Mouse (Mus musculus) kidney, embryonic 16.5 days (tissue): ENCODE results near the gene Ube2d1. TPM values are rescaled to one million over a fixed set of nuclear protein-coding genes. Genes with fewer than 3 reads are reported as not detected.
A peak's percentile ranks its signal among the peaks of the same experiment; 100 is the strongest.

Experiments used
- ATAC-seq: fragments of 200-750 bp; cut with Nextera tagmentation; 2 replicates; pipeline ENCODE4 v1.8.0; 2017; ENCODE audit warnings: moderate TSS enrichment; ENCODE audit not compliant: low FRiP score, low TSS enrichment
- H3K27ac ChIP-seq: fragments of 300-500 bp; sonication (generic); 2 replicates; pipeline ENCODE4 v1.5.1; 2014; ENCODE audit warnings: low read length
- H3K27me3 ChIP-seq: fragments of 300-500 bp; sonication (generic); 2 replicates; pipeline ENCODE4 v1.6.1; 2014; ENCODE audit warnings: low read length, control low read depth, mixed read lengths; ENCODE audit not compliant: insufficient read depth
- H3K36me3 ChIP-seq: fragments of 300-500 bp; sonication (generic); 2 replicates; pipeline ENCODE4 v1.6.1; 2014; ENCODE audit warnings: low read length, control low read depth, mixed read lengths; ENCODE audit not compliant: insufficient read depth
- H3K4me1 ChIP-seq: fragments of 300-500 bp; sonication (generic); 2 replicates; pipeline ENCODE4 v1.6.1; 2014; ENCODE audit warnings: low read length, control low read depth, mixed read lengths; ENCODE audit not compliant: insufficient read depth
- H3K4me2 ChIP-seq: fragments of 300-500 bp; sonication (generic); replicated peaks from 2 replicates; pipeline ENCODE4 v1.6.1; 2014; ENCODE audit warnings: low read depth, low read length
- H3K4me3 ChIP-seq: fragments of 300-500 bp; sonication (generic); 2 replicates; pipeline ENCODE4 v1.5.1; 2014; ENCODE audit warnings: mild to moderate bottlenecking, low read length
- H3K9ac ChIP-seq: fragments of 300-500 bp; sonication (generic); replicated peaks from 2 replicates; pipeline ENCODE4 v1.6.1; 2014; ENCODE audit warnings: low read length
- H3K9me3 ChIP-seq: fragments of 300-500 bp; sonication (generic); 2 replicates; pipeline ENCODE4 v1.6.1; 2016; ENCODE audit warnings: low read length, control low read depth
- WGBS: fragments of 180-500 bp; shearing (Covaris S2); extraction: QIAGEN DNeasy Blood & Tissue Kit; methylation state at CpG from one replicate; pipeline ENCODE4 v1.1.7; 2014; 5-methylcytosine and 5-hydroxymethylcytosine counted together
- polyA plus RNA-seq: library from polyadenylated mRNA; unstranded; fragments of >200 nt; fragmentation: Nextera tagmentation; extraction: Ambion mirVana; gene quantifications from 2 replicates; pipeline ENCODE4 v1.2.1, GENCODE M21; 2015

Ube2d1 gene
- polyA plus RNA-seq, 1 experiment from 2014 or later, result 54.3 TPM

DNA sequence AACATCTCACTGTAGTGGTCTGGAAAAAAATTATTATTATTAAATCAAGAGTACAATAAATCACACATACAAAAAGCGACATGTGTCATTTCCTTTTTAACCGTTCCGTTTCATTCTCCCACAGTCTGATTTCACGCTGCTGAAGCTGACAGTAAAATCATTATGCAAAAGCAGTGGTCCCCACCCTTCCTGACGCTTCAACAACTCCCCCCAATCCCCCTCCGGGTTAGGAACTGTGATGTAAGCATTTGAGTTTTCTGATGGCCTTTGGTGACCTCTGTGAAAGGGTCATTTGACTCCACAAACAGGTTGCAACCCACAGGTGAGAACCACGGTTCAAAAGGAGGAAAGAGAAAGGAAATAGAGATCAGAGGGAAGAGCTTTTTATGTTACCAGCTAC is 38.1 kb downstream of the Ube2d1 start:
- no peaks in the 10 kb centered on the region for H3K27me3 ChIP-seq
- no peaks in the 10 kb centered on the region for H3K9me3 ChIP-seq
- WGBS, result 19% methylated on average over 7 of the region's 7 CpGs
- no peak overlapping the region for H3K4me3 ChIP-seq
- ATAC-seq, result no peak
- no peaks in the 10 kb centered on the region for H3K4me1 ChIP-seq
- no peak overlapping the region for H3K27ac ChIP-seq
- no peak overlapping the region for H3K4me2 ChIP-seq
- H3K9ac ChIP-seq, result no peak overlapping the region
- no peaks in the 10 kb centered on the region for H3K36me3 ChIP-seq

DNA sequence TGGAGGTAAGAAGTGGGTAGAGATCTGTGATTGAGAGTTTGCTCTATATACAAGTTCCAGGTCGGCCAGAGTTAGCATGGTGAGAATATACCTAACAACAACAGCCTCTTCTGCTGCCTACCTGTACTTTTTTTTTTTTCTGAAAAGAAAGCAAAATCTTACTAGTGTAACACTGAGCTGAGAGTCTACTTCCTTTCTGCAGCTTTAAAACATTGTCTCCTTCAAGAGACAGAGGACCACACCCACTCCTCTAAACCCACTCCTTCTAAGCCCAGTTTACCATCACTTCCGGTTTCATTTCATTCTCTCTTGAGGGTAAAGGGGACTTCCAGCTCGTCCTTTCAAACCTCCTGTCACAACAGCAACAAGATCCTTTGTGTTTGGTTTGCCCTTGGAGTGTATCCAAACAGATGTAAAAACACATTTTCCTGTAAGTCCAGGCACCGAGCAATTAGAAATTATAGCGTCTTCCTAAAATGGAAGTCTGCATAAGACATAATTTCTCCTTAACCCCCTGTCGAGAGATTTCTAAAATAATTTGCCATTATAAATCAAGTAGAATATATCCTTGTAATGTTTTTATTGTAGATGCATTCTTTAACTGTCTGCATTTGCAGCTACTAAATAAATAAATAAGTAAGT is 45.5 kb downstream of the Ube2d1 start:
- no peak for ATAC-seq
- Histone ChIP-seq H3K9me3 (no peaks in the 10 kb centered on the region), H3K36me3 (peaks cover 4% of the 10 kb centered on the region), H3K27ac (no peak overlapping the region), H3K27me3 (no peaks in the 10 kb centered on the region), H3K4me2 (peak overlapping the region; percentile 35), H3K4me3 (0 out of 2 replicates have a peak overlapping the region, but pooled peaks have one; percentile 25), H3K9ac (no peak overlapping the region), H3K4me1 (peaks cover 12% of the 10 kb centered on the region)
- 49% methylated on average over 6 of the region's 6 CpGs for WGBS

DNA sequence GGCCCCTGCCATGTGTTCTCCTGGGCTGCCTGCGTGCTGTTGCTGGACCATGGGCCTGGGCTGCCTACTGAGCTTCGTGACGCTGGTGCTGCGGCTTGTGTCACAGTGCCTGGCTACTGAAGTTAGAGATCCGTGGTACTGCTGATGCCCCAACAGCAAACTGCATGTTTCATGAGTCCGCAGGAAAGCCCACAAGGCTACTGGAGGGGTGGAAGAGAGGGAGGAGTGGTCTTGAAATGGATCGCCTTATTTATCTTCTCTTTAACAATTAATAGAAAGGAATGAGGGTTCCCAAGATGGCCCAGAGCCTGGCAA is 46.9 kb downstream of the Ube2d1 start, which contains the start of gene Tfam:
Tfam (minus strand) TSS at position 41 of the 315 bp plus-strand sequence.
- ATAC-seq, result no peak; the same call in 1 of the 2 replicates
- Histone ChIP-seq H3K9ac (peak within 1 kb of the TSS; percentile 95), H3K27ac (peak within 1 kb of the TSS; percentile 85), H3K4me3 (peak within 1 kb of the TSS; percentile 92), H3K4me2 (peak within 1 kb of the TSS; percentile 80), H3K4me1 (peaks cover 12% of the 10 kb centered on the region), H3K27me3 (no peaks in the 10 kb centered on the region), H3K9me3 (no peaks in the 10 kb centered on the region), H3K36me3 (peaks cover 14% of the 10 kb centered on the region)
- 4% methylated on average over 7 of the region's 7 CpGs for WGBS

DNA sequence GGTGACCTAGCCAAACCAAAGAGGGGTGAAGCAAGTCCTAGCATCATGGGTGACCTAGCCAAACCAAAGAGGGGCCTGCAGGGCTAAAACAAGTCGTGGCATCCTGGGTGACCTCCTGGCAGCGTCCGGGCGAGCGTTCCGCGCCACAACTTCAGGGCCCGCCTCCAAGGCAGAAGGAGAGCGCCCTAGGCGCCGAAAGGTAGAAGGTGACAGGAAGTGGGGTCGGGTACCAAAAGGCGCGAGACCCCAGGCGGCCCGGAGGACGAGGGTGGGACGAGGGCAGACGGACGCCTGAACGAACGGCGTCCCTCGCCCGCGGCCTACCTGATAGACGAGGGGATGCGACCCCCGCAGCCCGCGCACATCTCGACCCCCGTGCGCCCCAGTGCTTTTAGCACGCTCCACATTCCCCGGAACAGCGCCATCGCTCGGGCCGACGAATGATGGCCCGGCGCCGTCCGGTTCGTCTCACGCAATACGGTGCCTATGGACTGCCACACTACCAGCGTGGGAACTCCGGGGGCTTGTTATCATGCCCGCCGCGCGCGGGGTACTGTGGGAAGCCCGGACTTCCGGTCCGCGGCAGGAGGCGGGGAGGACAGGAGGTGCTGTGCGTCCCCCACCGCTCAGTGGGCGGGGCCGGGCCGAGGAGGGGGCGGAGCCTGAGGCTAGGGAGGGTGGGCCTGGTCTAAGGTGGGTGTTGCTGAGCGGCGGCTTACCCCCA is 47.4 kb downstream of the Ube2d1 start:
- ATAC-seq, result peak; percentile 98
- Histone ChIP-seq H3K27me3 (no peaks in the 10 kb centered on the region), H3K4me2 (peak overlapping the region; percentile 80), H3K4me3 (peak overlapping the region; percentile 92), H3K27ac (peak overlapping the region; percentile 85), H3K4me1 (peaks cover 12% of the 10 kb centered on the region), H3K9ac (peak overlapping the region; percentile 95), H3K36me3 (peaks cover 19% of the 10 kb centered on the region), H3K9me3 (no peaks in the 10 kb centered on the region)
- under 1% methylated on average over 65 of the region's 68 CpGs for WGBS

GRCm38 (mm10) chr10:71234071-71234470 is 51.0 kb downstream of the Ube2d1 start:
- ATAC-seq, result no peak
- Histone ChIP-seq H3K9ac (no peak overlapping the region), H3K4me2 (no peak overlapping the region), H3K4me1 (peaks cover 9% of the 10 kb centered on the region), H3K4me3 (no peak overlapping the region), H3K27me3 (no peaks in the 10 kb centered on the region), H3K9me3 (no peaks in the 10 kb centered on the region), H3K27ac (no peak overlapping the region), H3K36me3 (peaks cover 41% of the 10 kb centered on the region)
- 96% methylated on average over 8 of the region's 8 CpGs for WGBS

GRCm38 (mm10) chr10:71225894-71226293 is 59.2 kb downstream of the Ube2d1 start:
- peaks cover 57% of the 10 kb centered on the region for H3K36me3 ChIP-seq

DNA sequence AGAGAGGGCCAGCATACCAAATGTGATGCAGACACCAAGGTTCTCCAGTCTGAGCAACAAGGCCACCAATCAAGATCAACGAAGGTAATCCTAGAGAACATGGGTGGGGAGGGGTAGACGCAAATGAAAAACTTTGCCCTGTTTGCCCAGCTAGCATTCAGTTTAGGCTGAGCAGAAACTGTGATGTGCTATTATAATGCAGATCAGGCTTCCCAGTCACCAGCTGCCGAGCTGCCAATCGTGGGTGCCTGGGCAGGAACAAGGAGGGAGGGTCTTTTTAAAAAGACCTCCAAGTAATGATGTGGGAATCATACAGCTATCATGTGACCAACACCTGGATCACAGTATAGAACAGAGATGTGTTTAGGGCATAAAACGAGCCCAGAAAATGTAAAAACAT is 62.0 kb downstream of the Ube2d1 start:
- Histone ChIP-seq H3K27me3 (no peaks in the 10 kb centered on the region), H3K9ac (no peak overlapping the region), H3K4me2 (no peak overlapping the region), H3K4me1 (peaks cover under 1% of the 10 kb centered on the region; the same call in 1 of the 2 replicates), H3K9me3 (no peaks in the 10 kb centered on the region), H3K4me3 (no peak overlapping the region), H3K27ac (no peak overlapping the region), H3K36me3 (peaks cover 34% of the 10 kb centered on the region)
- 86% methylated on average over 5 of the region's 5 CpGs for WGBS
- ATAC-seq, result no peak

More at GRCm38 (mm10) chr10:71225894-71226293, 59.2 kb downstream of the Ube2d1 start:
- ATAC-seq, result no peak
- Histone ChIP-seq H3K9ac (no peak overlapping the region), H3K4me3 (no peak overlapping the region), H3K4me2 (no peak overlapping the region), H3K27ac (no peak overlapping the region), H3K4me1 (no peaks in the 10 kb centered on the region), H3K9me3 (no peaks in the 10 kb centered on the region), H3K27me3 (no peaks in the 10 kb centered on the region)
- 42% methylated on average over 7 of the region's 7 CpGs for WGBS

DNA sequence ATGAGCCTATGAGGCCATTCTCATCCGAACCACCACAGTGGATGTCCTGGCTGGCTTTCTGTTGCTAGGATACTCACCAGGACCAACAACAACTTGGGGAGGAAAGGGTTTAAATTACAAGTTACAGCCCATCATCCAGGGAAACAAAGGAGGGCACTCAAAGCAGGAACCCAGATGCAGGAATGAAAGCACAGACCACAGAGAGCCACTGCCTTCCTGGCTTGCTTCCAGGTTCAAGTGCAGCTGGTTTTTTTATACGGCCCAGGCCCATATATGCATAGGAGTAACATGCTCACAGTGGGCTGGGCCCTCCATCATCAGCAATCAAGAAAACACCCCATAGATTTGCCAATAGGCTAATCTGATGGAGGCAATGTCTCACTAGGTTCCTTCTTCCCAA is 62.4 kb downstream of the Ube2d1 start:
- Histone ChIP-seq H3K4me1 (peaks cover 3% of the 10 kb centered on the region), H3K4me3 (no peak overlapping the region), H3K36me3 (peaks cover 32% of the 10 kb centered on the region), H3K9me3 (no peaks in the 10 kb centered on the region), H3K27ac (no peak overlapping the region), H3K27me3 (no peaks in the 10 kb centered on the region), H3K4me2 (no peak overlapping the region), H3K9ac (no peak overlapping the region)
- ATAC-seq, result no peak
- WGBS, result 79% methylated on average over 2 of the region's 2 CpGs

- no peak overlapping the region for H3K27ac ChIP-seq
- no peaks in the 10 kb centered on the region for H3K9me3 ChIP-seq
- no peak overlapping the region for H3K4me3 ChIP-seq
- WGBS, result 16% methylated on average over 8 of the region's 8 CpGs
- peaks cover 3% of the 10 kb centered on the region for H3K4me1 ChIP-seq
- peak; percentile 65 for ATAC-seq
- H3K9ac ChIP-seq, result no peak overlapping the region
- H3K27me3 ChIP-seq, result no peaks in the 10 kb centered on the region
- peaks cover 11% of the 10 kb centered on the region; the same call in 1 of the 2 replicates for H3K36me3 ChIP-seq
- 0 out of 2 replicates have a peak overlapping the region, but pooled peaks have one; percentile 13 for H3K4me2 ChIP-seq
Measured at GRCm38 (mm10) chr10:71218228-71218892, 66.7 kb downstream of the Ube2d1 start.
